Mouse (Mus musculus) MEL (cell line): ENCODE measurements at regions not wholly inside any gene's neighbourhood (a gene's known extent, or its start where the extent isn't known, plus 50 kb on each side); places are given as distances from the start of the nearest gene placed in this dataset.

Source experiments
- DNase-seq: peaks from one replicate; pipeline ENCODE4 v3.0.0; 2011; ENCODE audit warnings: low read depth, low spot score
- H3K27ac ChIP-seq: 2 replicates; pipeline ENCODE4 v1.5.1; 2012; ENCODE audit warnings: low read depth, mild to moderate bottlenecking, control low read depth, low read length, moderate library complexity; ENCODE audit not compliant: control insufficient read depth
- H3K27me3 ChIP-seq, 2 experiments: fragments of 150-350 bp in 1 of 2; sonication (generic) in 1 of 2; 2 replicates each; pipeline ENCODE4 v1.6.1; 2012; ENCODE audit warnings: low read length in 2 of 2, mild to moderate bottlenecking in 2 of 2, improper control_type of control experiment in 1 of 2, moderate library complexity in 1 of 2; ENCODE audit not compliant: insufficient read depth in 2 of 2, control insufficient read depth in 1 of 2
- H3K36me3 ChIP-seq, 2 experiments: 2 replicates each; pipeline ENCODE4 v1.6.1; 2012 to 2014; ENCODE audit warnings: low read length in 2 of 2, improper control_type of control experiment in 1 of 2, inconsistent platforms in 1 of 2, mild to moderate bottlenecking in 1 of 2; ENCODE audit not compliant: insufficient read depth in 2 of 2, control insufficient read depth in 1 of 2
- H3K4me1 ChIP-seq, 2 experiments: fragments of 150-350 bp in 1 of 2; sonication (generic) in 1 of 2; 2 replicates each; pipeline ENCODE4 v1.6.1; 2012; ENCODE audit warnings: low read length in 2 of 2, improper control_type of control experiment in 1 of 2, mild to moderate bottlenecking in 1 of 2; ENCODE audit not compliant: insufficient read depth in 2 of 2, control insufficient read depth in 1 of 2
- H3K4me3 ChIP-seq, 2 experiments: fragments of 150-350 bp in 1 of 2; sonication (generic) in 1 of 2; 2 replicates each; pipeline ENCODE4 v1.5.1; 2012; ENCODE audit warnings: low read depth in 2 of 2, low read length in 2 of 2, mild to moderate bottlenecking in 2 of 2, moderate library complexity in 2 of 2, control low read depth in 1 of 2, improper control_type of control experiment in 1 of 2; ENCODE audit not compliant: control insufficient read depth in 1 of 2, insufficient read depth in 1 of 2
- H3K79me2 ChIP-seq: 2 replicates; pipeline ENCODE4 v1.6.1; 2012; ENCODE audit warnings: mild to moderate bottlenecking, low read length, moderate library complexity; ENCODE audit not compliant: control insufficient read depth, poor library complexity, insufficient read depth
- H3K9ac ChIP-seq: 2 replicates; pipeline ENCODE4 v1.6.1; 2012; ENCODE audit warnings: low read depth, mild to moderate bottlenecking, control low read depth, low read length, moderate library complexity; ENCODE audit not compliant: control insufficient read depth, poor library complexity, severe bottlenecking
- H3K9me3 ChIP-seq: fragments of 150-350 bp; sonication (generic); replicated peaks from 2 replicates; pipeline ENCODE4 v1.6.1; 2012; ENCODE audit warnings: mild to moderate bottlenecking, low read length, improper control_type of control experiment, moderate library complexity; ENCODE audit not compliant: insufficient read depth
- BHLHE40 ChIP-seq: IDR thresholded peaks from 2 replicates; pipeline ENCODE4 v1.6.1; 2012; ENCODE audit warnings: low read depth, mild to moderate bottlenecking, inconsistent platforms, low read length, improper control_type of control experiment, borderline replicate concordance
- E2F4 ChIP-seq: IDR thresholded peaks from 2 replicates; pipeline ENCODE4 v1.6.1; 2011; ENCODE audit warnings: low read depth, low read length, improper control_type of control experiment, borderline replicate concordance
- EP300 ChIP-seq, 2 experiments: IDR thresholded peaks; 2 replicates each; pipeline ENCODE4 v1.6.1; 2011; ENCODE audit warnings: improper control_type of control experiment in 2 of 2, low read length in 2 of 2, low read depth in 1 of 2, mild to moderate bottlenecking in 1 of 2
- ETS1 ChIP-seq: IDR thresholded peaks from 2 replicates; pipeline ENCODE4 v1.6.1; 2012; ENCODE audit warnings: low read depth, mild to moderate bottlenecking, inconsistent platforms, low read length, improper control_type of control experiment, moderate library complexity
- HCFC1 ChIP-seq: IDR thresholded peaks from 2 replicates; pipeline ENCODE4 v1.6.1; 2012; ENCODE audit warnings: low read depth, mild to moderate bottlenecking, inconsistent platforms, low read length, improper control_type of control experiment, moderate library complexity
- JUND ChIP-seq: IDR thresholded peaks from 2 replicates; pipeline ENCODE4 v1.6.1; 2011; ENCODE audit warnings: low read depth, mild to moderate bottlenecking, improper control_type of control experiment, low read length
- KAT2A ChIP-seq: conservative IDR thresholded peaks from 2 replicates; pipeline ENCODE4 v1.6.1; 2012; ENCODE audit warnings: low read depth, low read length, improper control_type of control experiment, inconsistent platforms
- MAFK ChIP-seq: IDR thresholded peaks from 2 replicates; pipeline ENCODE4 v1.6.1; 2011; ENCODE audit warnings: low read depth, mild to moderate bottlenecking, low read length, improper control_type of control experiment, borderline replicate concordance
- MAX ChIP-seq: IDR thresholded peaks from 2 replicates; pipeline ENCODE4 v1.6.1; 2011; ENCODE audit warnings: low read length, improper control_type of control experiment
- MEF2A ChIP-seq: IDR thresholded peaks from 2 replicates; pipeline ENCODE4 v1.6.1; 2014; ENCODE audit warnings: low read depth, mild to moderate bottlenecking, inconsistent platforms, low read length, improper control_type of control experiment; ENCODE audit not compliant: poor library complexity, insufficient replicate concordance, severe bottlenecking; ENCODE audit errors: extremely low read depth
- MYB ChIP-seq: IDR thresholded peaks from 2 replicates; pipeline ENCODE4 v1.6.1; 2011; ENCODE audit warnings: mild to moderate bottlenecking, low read depth, low read length, improper control_type of control experiment
- NRF1 ChIP-seq: IDR thresholded peaks from 2 replicates; pipeline ENCODE4 v1.6.1; 2014; ENCODE audit warnings: low read depth, mild to moderate bottlenecking, inconsistent platforms, low read length, improper control_type of control experiment, moderate library complexity; ENCODE audit not compliant: poor library complexity, insufficient read depth, severe bottlenecking
- POLR2AphosphoS2 ChIP-seq: IDR thresholded peaks from 2 replicates; pipeline ENCODE4 v1.6.1; 2011; ENCODE audit warnings: low read length, improper control_type of control experiment
- POLR2AphosphoS5 ChIP-seq: IDR thresholded peaks from 2 replicates; pipeline ENCODE4 v1.6.1; 2012; ENCODE audit warnings: low read depth, borderline replicate concordance, mild to moderate bottlenecking, inconsistent platforms, low read length, moderate library complexity, mixed read lengths
- RAD21 ChIP-seq: IDR thresholded peaks from 2 replicates; pipeline ENCODE4 v1.6.1; 2011; ENCODE audit warnings: mild to moderate bottlenecking, low read depth, low read length, improper control_type of control experiment
- TBP ChIP-seq: IDR thresholded peaks from 2 replicates; pipeline ENCODE4 v1.8.0; 2011; ENCODE audit warnings: low read depth, low read length, improper control_type of control experiment
- TCF12 ChIP-seq: IDR thresholded peaks from 2 replicates; pipeline ENCODE4 v1.6.1; 2014; ENCODE audit warnings: low read depth, mild to moderate bottlenecking, inconsistent platforms, low read length, improper control_type of control experiment, moderate library complexity
- USF2 ChIP-seq, 2 experiments: IDR thresholded peaks; 2 replicates each; pipeline ENCODE4 v1.6.1; 2011 to 2012; ENCODE audit warnings: improper control_type of control experiment in 2 of 2, low read length in 2 of 2, borderline replicate concordance in 1 of 2, inconsistent platforms in 1 of 2, low read depth in 1 of 2, mild to moderate bottlenecking in 1 of 2; ENCODE audit not compliant: insufficient read depth in 1 of 2
- ZMIZ1 ChIP-seq: IDR thresholded peaks from 2 replicates; pipeline ENCODE4 v1.6.1; 2012; ENCODE audit warnings: low read depth, mild to moderate bottlenecking, inconsistent platforms, low read length, improper control_type of control experiment, moderate library complexity

DNA sequence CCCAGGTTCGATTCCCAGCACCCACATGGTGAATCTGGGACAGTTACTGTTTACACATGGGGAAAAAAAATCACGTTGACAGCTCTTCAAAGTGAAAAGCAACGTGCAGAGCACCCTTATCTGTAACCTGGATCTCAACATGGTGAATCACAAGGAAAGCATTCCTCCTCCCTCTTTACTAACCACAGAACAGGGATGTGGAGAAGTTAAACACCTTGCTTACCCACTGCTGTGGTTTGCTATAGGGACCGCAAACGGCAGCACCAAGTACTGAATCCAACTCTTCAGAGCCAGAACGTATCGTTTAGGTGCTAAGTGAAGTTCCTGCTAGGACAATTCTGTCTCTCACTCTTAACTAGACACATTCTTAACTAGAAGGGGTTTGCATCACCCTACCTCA, 210.0 kb downstream of the Sptssa start:
- Histone ChIP-seq H3K27ac (no peak overlapping the region), H3K27me3 (no peaks in the 10 kb centered on the region; a peak in 1 of 4 replicates), H3K4me3 (no peak overlapping the region), H3K4me1 (no peaks in the 10 kb centered on the region), H3K9ac (no peak overlapping the region), H3K79me2 (no peaks in the 10 kb centered on the region), H3K9me3 (no peaks in the 10 kb centered on the region), H3K36me3 (no peaks in the 10 kb centered on the region)
- DNase-seq: no peak
- TF ChIP-seq MYB (no peak), EP300 (IDR thresholded peaks at IDR 0.05; ENCODE audit: low read depth in 1 of 2, low read length in 2 of 2) (no peak), RAD21 (no peak), JUND (no peak), ZMIZ1 (no peak), ETS1 (no peak), POLR2AphosphoS2 (no peak), KAT2A (no peak), POLR2AphosphoS5 (no peak), HCFC1 (no peak)
- TF ChIP-seq, all 39 proteins: peak for 0

DNA sequence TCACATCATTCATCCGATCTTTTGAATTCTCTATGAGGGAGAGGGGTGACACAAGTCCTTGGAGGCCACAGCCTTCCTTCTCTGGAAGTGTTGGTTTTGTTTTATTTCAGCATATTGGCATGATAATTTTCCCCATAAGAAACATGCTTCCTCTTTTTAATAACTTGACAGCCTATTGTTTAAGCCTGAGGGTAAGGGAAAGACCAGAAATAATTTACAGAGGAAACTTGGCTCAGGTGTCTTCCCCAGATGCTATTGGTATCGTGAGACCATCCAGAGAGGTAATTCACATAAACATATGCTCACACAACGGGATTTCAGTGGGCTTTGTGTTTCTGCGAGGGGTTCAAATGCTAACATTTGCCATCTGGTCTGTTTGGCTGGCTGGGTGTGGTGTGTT, 212.0 kb downstream of the Sptssa start:
- no peak overlapping the region for H3K4me3 ChIP-seq
- H3K79me2 ChIP-seq: no peaks in the 10 kb centered on the region
- H3K36me3 ChIP-seq: no peaks in the 10 kb centered on the region
- H3K27ac ChIP-seq: no peak overlapping the region
- no peaks in the 10 kb centered on the region for H3K9me3 ChIP-seq
- DNase-seq: no peak
- TF ChIP-seq E2F4: no peak
- no peak for TF ChIP-seq MEF2A
- no peak for TF ChIP-seq MAFK
- TF ChIP-seq NRF1: no peak
- no peaks in the 10 kb centered on the region; a peak in 2 of 4 replicates for H3K27me3 ChIP-seq
- no peaks in the 10 kb centered on the region for H3K4me1 ChIP-seq
- no peak overlapping the region for H3K9ac ChIP-seq

DNA sequence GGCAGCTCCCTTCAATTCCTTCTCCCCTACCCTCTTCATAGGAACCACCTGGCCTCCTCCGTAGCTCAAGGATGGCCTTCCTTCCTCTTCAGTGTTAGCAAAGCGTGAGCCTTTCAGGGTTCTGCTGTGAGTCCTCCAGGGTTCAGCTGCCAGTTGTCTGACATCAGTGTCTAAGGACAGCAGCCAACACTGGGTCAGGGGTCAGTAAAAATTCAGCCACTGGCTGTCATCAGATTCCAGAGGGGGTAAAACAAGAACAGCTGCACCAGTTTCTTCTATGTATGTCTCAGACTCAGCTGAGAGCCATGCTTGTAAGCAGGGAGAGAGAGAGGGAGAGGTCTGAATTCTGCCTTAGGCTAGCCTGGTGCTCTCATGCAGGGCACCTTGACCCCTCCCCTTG, 213.1 kb downstream of the Sptssa start:
- Histone ChIP-seq H3K27me3 (no peaks in the 10 kb centered on the region; a peak in 2 of 4 replicates), H3K79me2 (no peaks in the 10 kb centered on the region), H3K4me1 (no peaks in the 10 kb centered on the region), H3K27ac (no peak overlapping the region), H3K9me3 (no peaks in the 10 kb centered on the region), H3K36me3 (no peaks in the 10 kb centered on the region), H3K9ac (no peak overlapping the region), H3K4me3 (no peak overlapping the region)
- TF ChIP-seq TBP: no peak
- no peak for TF ChIP-seq MAX
- TF ChIP-seq USF2 (IDR thresholded peaks at IDR 0.05; ENCODE audit: borderline replicate concordance in 1 of 2, insufficient read depth in 1 of 2, low read depth in 1 of 2, low read length in 2 of 2): no peak
- no peak for TF ChIP-seq MEF2A
- no peak for TF ChIP-seq BHLHE40
- no peak for TF ChIP-seq MYB
- TF ChIP-seq E2F4: no peak
- TF ChIP-seq TCF12: no peak
- no peak for DNase-seq
